In the genomic region with DNA sequence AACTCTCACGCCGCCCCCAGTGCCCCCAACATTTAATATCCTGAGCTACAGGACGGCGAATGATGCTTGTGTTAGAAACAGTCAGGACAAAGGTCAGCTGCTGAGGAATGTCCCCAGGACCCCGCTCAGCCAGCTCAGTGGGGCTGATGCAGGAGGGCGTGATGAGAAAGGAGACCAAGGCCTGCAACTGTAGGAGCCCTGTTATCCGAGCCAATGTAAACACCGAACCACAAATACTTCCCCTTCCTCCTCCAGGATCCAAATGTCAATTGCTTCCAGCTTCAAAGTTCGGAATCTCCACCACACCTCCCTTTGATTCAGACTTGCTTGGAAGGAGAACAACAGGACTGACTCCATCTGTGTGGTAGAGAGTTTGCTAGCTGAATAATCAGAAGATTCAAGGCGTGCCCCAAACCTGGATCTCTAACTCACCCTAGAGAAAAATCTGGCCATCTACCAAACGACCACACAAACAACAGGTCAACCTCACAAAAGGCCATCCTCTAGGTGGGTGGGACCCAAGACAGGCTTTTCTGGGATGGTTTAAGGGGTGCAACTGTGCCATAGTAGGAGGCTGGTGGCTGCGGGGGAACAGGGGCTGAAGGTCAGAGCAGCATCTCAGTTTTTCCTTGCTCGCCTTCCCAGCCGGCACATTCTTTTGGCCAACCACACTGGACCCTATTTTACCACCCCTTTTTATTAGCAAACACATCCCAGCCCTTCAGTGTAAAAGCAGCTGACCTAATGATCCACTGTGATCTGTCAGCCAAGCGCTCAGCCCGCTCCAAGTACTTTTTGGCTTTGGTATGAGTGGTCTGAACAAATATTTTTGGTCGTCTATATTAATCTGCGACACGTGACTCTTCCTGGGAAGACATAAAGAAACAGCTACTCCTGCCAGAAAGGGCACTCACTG, we compare ENCODE assay signal across 12 mouse cellular contexts.
A peak's percentile ranks its signal among the peaks of the same experiment; 100 is the strongest.
DNase-seq lines count a peak whose midpoint lies in the region; ATAC-seq and TF ChIP-seq lines count a peak whose summit lies in the region.
"Had no signal": no experiment of that assay in that cellular context is flagged by ENCODE, and none has a peak within 500 bp of the region (broad histone marks: within the 10 kb centered on the region; RNA-seq: fewer than 3 reads in every experiment).

No protein-coding gene starts in this region.

- peak; percentile 41 for DNase-seq in gastrocnemius, adult 2 months
- DNase-seq in gastrocnemius, postnatal 4 days (ENCODE audit: low spot score in 2 of 2): no peak
- peak; percentile 33 for DNase-seq in lung, embryonic 14.5 days
- no peak for DNase-seq in lung, postnatal 10 days
- DNase-seq in large intestine, adult 2 months (ENCODE audit: low read depth, low spot score): peak; percentile 77
- no peak for DNase-seq in stomach, postnatal 0 days (ENCODE audit: low spot score)
- DNase-seq: right cerebral cortex, postnatal 14 days had no signal

- no peak for TF ChIP-seq CTCF in gastrocnemius, adult 2 months (IDR thresholded peaks at IDR 0.05)
- no peak for TF ChIP-seq CTCF in lung, embryonic 14.5 days (IDR thresholded peaks at IDR 0.05; ENCODE audit: low read depth)
- no peak for TF ChIP-seq CTCF in stomach, postnatal 0 days (IDR thresholded peaks at IDR 0.05; ENCODE audit: low read depth)
- TF ChIP-seq CTCF in intestine, postnatal 0 days (IDR thresholded peaks at IDR 0.05; ENCODE audit: low read depth): no peak

- H3K27ac ChIP-seq in gastrocnemius, adult 2 months: peak overlapping the region; percentile 70
- H3K27ac ChIP-seq in lung, embryonic 14.5 days (ENCODE audit: low read depth): no peak overlapping the region
- H3K27ac ChIP-seq in stomach, postnatal 0 days (replicated peaks): no peak overlapping the region
- no peak overlapping the region for H3K27ac ChIP-seq in intestine, postnatal 0 days (ENCODE audit: low read depth, low read length)
- H3K27ac ChIP-seq: forebrain, embryonic 12.5 days; neural tube, embryonic 13.5 days had no signal

- no peaks in the 10 kb centered on the region for H3K36me3 ChIP-seq in lung, embryonic 14.5 days (ENCODE audit: insufficient read depth)
- H3K36me3 ChIP-seq in stomach, postnatal 0 days (ENCODE audit: control insufficient read depth, insufficient read depth, low read length): no peaks in the 10 kb centered on the region
- H3K36me3 ChIP-seq in intestine, postnatal 0 days (ENCODE audit: control insufficient read depth, insufficient read depth): no peaks in the 10 kb centered on the region
- H3K36me3 ChIP-seq: forebrain, embryonic 12.5 days; neural tube, embryonic 13.5 days had no signal

- no peak overlapping the region for H3K4me2 ChIP-seq in lung, embryonic 14.5 days
- no peak overlapping the region for H3K4me2 ChIP-seq in stomach, postnatal 0 days (replicated peaks; ENCODE audit: low read depth)
- H3K4me2 ChIP-seq in intestine, postnatal 0 days (replicated peaks; ENCODE audit: low read depth): no peak overlapping the region
- H3K4me2 ChIP-seq: forebrain, embryonic 12.5 days; neural tube, embryonic 13.5 days had no signal

- 31% methylated on average over 19 of the region's 19 CpGs for WGBS in lung, embryonic 14.5 days
- WGBS in large intestine, adult 2 months: 17% methylated on average over 19 of the region's 19 CpGs
- WGBS in stomach, postnatal 0 days: 29% methylated on average over 19 of the region's 19 CpGs
- WGBS in intestine, postnatal 0 days: 38% methylated on average over 19 of the region's 19 CpGs

- no peak for ATAC-seq in lung, embryonic 14.5 days (ENCODE audit: insufficient read depth)
- ATAC-seq in stomach, postnatal 0 days (ENCODE audit: low FRiP score, low TSS enrichment): peak; percentile 24; the same call in 1 of the 2 replicates
- no peak for ATAC-seq in intestine, postnatal 0 days
- no peak for ATAC-seq in monocyte, adult 5-6 weeks (replicated peaks; ENCODE audit: insufficient number of reproducible peaks, low FRiP score, low TSS enrichment, poor library complexity, severe bottlenecking)

- TF ChIP-seq EP300 in stomach, postnatal 0 days (optimal IDR thresholded peaks at IDR 0.05): no peak

- no peaks in the 10 kb centered on the region for H3K27me3 ChIP-seq in lung, embryonic 14.5 days (ENCODE audit: insufficient read depth, low read length)
- H3K27me3 ChIP-seq in stomach, postnatal 0 days (ENCODE audit: control insufficient read depth, insufficient read depth, low read length): no peaks in the 10 kb centered on the region
- no peaks in the 10 kb centered on the region for H3K27me3 ChIP-seq in intestine, postnatal 0 days (replicated peaks; ENCODE audit: control insufficient read depth, insufficient read depth, low read length)
- H3K27me3 ChIP-seq: forebrain, embryonic 12.5 days; megakaryocyte, embryonic 14.5 days; neural tube, embryonic 13.5 days had no signal

- intact Hi-C loops in gastrocnemius, adult 2 months (cut with DNase I): no loop called here

- no peak overlapping the region for H3K4me3 ChIP-seq in gastrocnemius, adult 2 months
- H3K4me3 ChIP-seq in lung, embryonic 14.5 days (ENCODE audit: low read depth, low read length): no peak overlapping the region
- no peak overlapping the region for H3K4me3 ChIP-seq in stomach, postnatal 0 days (ENCODE audit: low read depth, low read length)
- H3K4me3 ChIP-seq in intestine, postnatal 0 days (ENCODE audit: low read depth, low read length): no peak overlapping the region
- H3K4me3 ChIP-seq: forebrain, embryonic 12.5 days; megakaryocyte, embryonic 14.5 days; neural tube, embryonic 13.5 days had no signal

- no peaks in the 10 kb centered on the region for H3K9me3 ChIP-seq in lung, embryonic 14.5 days (ENCODE audit: low read depth, low read length)
- no peaks in the 10 kb centered on the region for H3K9me3 ChIP-seq in stomach, postnatal 0 days (ENCODE audit: control insufficient read depth, low read length)
- no peaks in the 10 kb centered on the region for H3K9me3 ChIP-seq in intestine, postnatal 0 days (ENCODE audit: control insufficient read depth)
- H3K9me3 ChIP-seq: forebrain, embryonic 12.5 days; megakaryocyte, embryonic 14.5 days; neural tube, embryonic 13.5 days had no signal

- peaks cover 6% of the 10 kb centered on the region; the same call in 1 of the 2 replicates for H3K4me1 ChIP-seq in lung, embryonic 14.5 days (ENCODE audit: insufficient read depth)
- no peaks in the 10 kb centered on the region for H3K4me1 ChIP-seq in stomach, postnatal 0 days (replicated peaks; ENCODE audit: control insufficient read depth, insufficient read depth)
- H3K4me1 ChIP-seq in intestine, postnatal 0 days (replicated peaks; ENCODE audit: control insufficient read depth, insufficient read depth, low read length): no peaks in the 10 kb centered on the region
- H3K4me1 ChIP-seq: megakaryocyte, embryonic 14.5 days; neural tube, embryonic 13.5 days had no signal

- no peak overlapping the region for H3K9ac ChIP-seq in lung, embryonic 14.5 days
- H3K9ac ChIP-seq in stomach, postnatal 0 days (ENCODE audit: low read length): no peak overlapping the region
- no peak overlapping the region for H3K9ac ChIP-seq in intestine, postnatal 0 days (ENCODE audit: low read depth, low read length)
- H3K9ac ChIP-seq: forebrain, embryonic 12.5 days; neural tube, embryonic 13.5 days had no signal

Comparison
In these comparisons a context has a peak if more than half of its experiments do, and no peak if none do; other contexts are left out.
1. DNase-seq: peak in gastrocnemius, adult 2 months (single experiment), lung, embryonic 14.5 days (single experiment) and large intestine, adult 2 months (single experiment); none in gastrocnemius, postnatal 4 days (0 of 2), lung, postnatal 10 days (single experiment) and stomach, postnatal 0 days (single experiment).